Mouse (Mus musculus): ENCODE measurements around the gene Tnpo1. TPM values are rescaled to one million over a fixed set of nuclear protein-coding genes. Genes with fewer than 3 reads are reported as not detected.

The Tnpo1 gene
- total RNA-seq, 2 experiments from 2014 or later = 87.6 to 90.6 TPM

- intact Hi-C loops (cut with DNase I) = no loop called here
- DNase-seq = no peak
Measured at GRCm38 (mm10) chr13:98792864-98793263, 133.3 kb downstream of the Tnpo1 start.

DNA sequence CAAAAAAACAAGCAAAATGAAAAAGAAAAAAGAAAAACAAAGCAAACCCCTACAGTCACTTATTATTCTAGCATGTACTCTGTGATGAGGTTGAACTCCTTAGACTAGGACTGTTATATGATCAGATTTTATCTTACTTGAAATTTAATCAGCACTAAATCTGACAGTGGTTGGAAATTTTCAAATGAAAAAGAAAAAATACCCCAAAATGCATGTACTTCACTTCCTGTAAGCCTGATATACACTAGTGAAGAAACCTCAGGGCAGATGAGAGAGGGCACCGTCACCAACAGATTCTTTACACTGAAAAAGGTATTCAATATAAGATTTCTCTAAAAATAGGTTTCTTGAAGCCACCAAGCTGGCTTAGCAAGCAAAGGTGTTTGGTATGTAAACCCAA, 134.5 kb downstream of the Tnpo1 start:
- intact Hi-C loops (cut with DNase I) = no loop called here
- DNase-seq = no peak

Other genes starting within 250 kb of the Tnpo1 start
- gene Tmem171, start 231.6 kb downstream of the Tnpo1 start, total RNA-seq (2021) = 10 to 100 TPM in 1 of 2 experiments, 1 to 10 TPM in 1; 9.6 to 12.0 TPM
- 10 to 100 TPM; 42.4 to 48.2 TPM for gene Fcho2, start 110.9 kb downstream of the Tnpo1 start, total RNA-seq (2021)
- not detected for gene 1700024P04Rik, start 58.2 kb upstream of the Tnpo1 start, total RNA-seq (2021)